Mouse (Mus musculus) small intestine, adult 2 months (tissue): ENCODE measurements around the gene Tmem176b. TPM values are rescaled to one million over a fixed set of nuclear protein-coding genes. Genes with fewer than 3 reads are reported as not detected.

Experiments used
- H3K27ac ChIP-seq: fragments of 200-500 bp; 2 replicates; pipeline ENCODE4 v1.5.1; 2012; ENCODE audit warnings: low read depth, low read length, control low read depth, inconsistent platforms; ENCODE audit not compliant: insufficient read depth
- H3K27me3 ChIP-seq: fragments of 200-500 bp; 2 replicates; pipeline ENCODE4 v1.6.1; 2012; ENCODE audit warnings: mild to moderate bottlenecking, moderate library complexity, low read length, inconsistent platforms; ENCODE audit not compliant: control insufficient read depth, insufficient read depth
- H3K36me3 ChIP-seq: fragments of 200-500 bp; 2 replicates; pipeline ENCODE4 v1.6.1; 2012; ENCODE audit warnings: mild to moderate bottlenecking, low read length, control low read depth, inconsistent platforms; ENCODE audit not compliant: control insufficient read depth, insufficient read depth
- H3K4me1 ChIP-seq: fragments of 200-500 bp; 2 replicates; pipeline ENCODE4 v1.6.1; 2012; ENCODE audit warnings: low read length, inconsistent platforms, mixed read lengths; ENCODE audit not compliant: control insufficient read depth, insufficient read depth, insufficient read length
- H3K4me3 ChIP-seq: fragments of 200-500 bp; 2 replicates; pipeline ENCODE4 v1.5.1; 2012; ENCODE audit warnings: low read depth, mild to moderate bottlenecking, control low read depth, inconsistent platforms, low read length, moderate library complexity
- CTCF ChIP-seq: fragments of 200-500 bp; IDR thresholded peaks from 2 replicates; pipeline ENCODE4 v1.5.1; 2012; ENCODE audit warnings: low read depth, mild to moderate bottlenecking, control low read depth, inconsistent platforms, low read length, moderate library complexity, mixed read lengths; ENCODE audit not compliant: insufficient replicate concordance, insufficient read length; ENCODE audit errors: extremely low read depth
- POLR2A ChIP-seq: fragments of 200-500 bp; IDR thresholded peaks from 2 replicates; pipeline ENCODE4 v1.6.1; 2012; ENCODE audit warnings: low read depth, mild to moderate bottlenecking, control low read depth, inconsistent platforms, low read length, moderate library complexity
- whole genome bisulfite sequencing: fragments of 180-500 bp; shearing (Covaris S2); methylation state at CpG from one replicate; pipeline ENCODE4 v1.1.7; 2018; 5-methylcytosine and 5-hydroxymethylcytosine counted together
- polyA plus RNA-seq: library from polyadenylated mRNA; depleted of rRNA; stranded (reverse); fragments of >200 nt; gene quantifications from 2 replicates; pipeline ENCODE4 v1.2.3, GENCODE M21; 2012

Tmem176b gene
- polyA plus RNA-seq, 1 experiment, result 211 TPM

DNA sequence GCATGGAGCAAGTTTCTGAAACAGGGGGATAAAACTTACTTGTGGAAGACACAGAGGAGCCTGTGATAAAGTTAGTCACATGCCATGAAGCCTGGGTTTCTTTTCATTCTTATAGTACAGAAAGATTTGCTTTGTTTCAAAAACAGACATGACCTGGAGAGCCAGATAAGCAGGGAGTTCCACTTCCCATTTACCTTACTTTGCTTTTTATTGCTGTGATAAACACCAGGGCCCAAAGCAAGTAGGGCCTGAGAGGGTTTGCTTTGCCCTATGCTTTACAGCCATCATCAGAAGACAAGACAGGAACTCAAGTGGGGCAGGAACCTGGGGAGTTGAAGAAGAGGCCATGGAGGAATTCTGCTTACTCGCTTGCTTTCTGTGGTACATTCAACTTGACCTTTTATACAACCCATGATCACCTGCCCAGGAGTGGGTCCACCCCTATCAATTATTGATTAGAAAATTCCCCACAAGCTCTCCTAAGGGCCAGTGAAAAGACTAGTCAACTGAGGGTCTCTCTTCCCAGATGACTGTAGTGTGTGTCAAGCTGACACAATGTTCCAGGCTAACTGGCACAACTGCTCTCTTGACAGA is 24.0 kb upstream of the Tmem176b start:
- Histone ChIP-seq H3K27me3 (no peaks in the 10 kb centered on the region), H3K36me3 (no peaks in the 10 kb centered on the region), H3K4me1 (peaks cover 30% of the 10 kb centered on the region), H3K4me3 (no peak overlapping the region), H3K27ac (peak overlapping the region; percentile 96)
- WGBS, result 35% methylated on average over 1 of the region's 1 CpGs
- TF ChIP-seq POLR2A, result no peak
- no peak for TF ChIP-seq CTCF

DNA sequence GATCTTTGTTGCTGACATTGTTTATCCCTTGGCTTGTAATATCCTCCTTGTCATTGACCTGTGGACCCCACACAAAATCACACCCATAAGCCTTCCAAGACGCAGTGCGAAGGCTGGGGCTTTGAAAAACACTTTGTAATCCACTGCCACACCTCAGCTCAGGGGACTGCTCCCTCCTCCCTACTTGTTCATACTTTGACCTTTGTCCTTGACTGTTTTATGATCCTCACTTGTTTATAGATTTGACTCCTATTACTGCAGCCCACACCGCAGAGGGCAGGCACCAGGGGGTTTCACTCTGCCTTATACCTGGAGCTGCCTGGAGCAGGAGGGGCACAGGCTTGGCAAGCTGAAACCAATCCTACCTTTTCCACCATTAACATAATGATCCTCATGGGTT is 23.4 kb upstream of the Tmem176b start:
- 23% methylated on average over 3 of the region's 3 CpGs for WGBS
- Histone ChIP-seq H3K4me1 (peaks cover 27% of the 10 kb centered on the region), H3K36me3 (no peaks in the 10 kb centered on the region), H3K27me3 (no peaks in the 10 kb centered on the region), H3K4me3 (no peak overlapping the region), H3K27ac (peak overlapping the region; percentile 96)
- TF ChIP-seq POLR2A, result no peak
- 0 out of 2 replicates have a peak, but pooled peaks have one; percentile 10 for TF ChIP-seq CTCF

DNA sequence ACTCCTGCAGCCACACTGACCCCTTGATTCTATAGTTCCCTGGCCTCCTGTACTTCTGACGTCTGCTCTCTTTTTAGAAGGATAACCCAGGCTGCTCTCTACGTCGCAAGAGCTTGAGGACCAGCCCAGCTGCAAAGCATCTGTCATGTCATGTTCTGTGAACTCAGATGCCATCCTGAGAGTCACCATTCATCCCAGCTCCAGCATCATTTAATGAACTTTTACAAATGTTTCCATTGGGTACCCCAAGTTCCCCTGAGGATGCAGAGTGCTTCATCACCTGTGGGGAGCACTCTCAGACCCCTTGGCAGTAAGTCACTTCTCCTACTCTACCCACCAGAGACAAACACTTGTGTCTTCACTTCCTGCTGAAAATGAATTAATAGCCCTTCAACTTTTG is 22.9 kb upstream of the Tmem176b start:
- no peaks in the 10 kb centered on the region for H3K27me3 ChIP-seq
- TF ChIP-seq CTCF (no peak), POLR2A (no peak)
- H3K4me1 ChIP-seq, result peaks cover 23% of the 10 kb centered on the region
- H3K36me3 ChIP-seq, result no peaks in the 10 kb centered on the region
- no peak overlapping the region for H3K4me3 ChIP-seq
- H3K27ac ChIP-seq, result peak overlapping the region; percentile 96
- 54% methylated on average over 3 of the region's 3 CpGs for WGBS

DNA sequence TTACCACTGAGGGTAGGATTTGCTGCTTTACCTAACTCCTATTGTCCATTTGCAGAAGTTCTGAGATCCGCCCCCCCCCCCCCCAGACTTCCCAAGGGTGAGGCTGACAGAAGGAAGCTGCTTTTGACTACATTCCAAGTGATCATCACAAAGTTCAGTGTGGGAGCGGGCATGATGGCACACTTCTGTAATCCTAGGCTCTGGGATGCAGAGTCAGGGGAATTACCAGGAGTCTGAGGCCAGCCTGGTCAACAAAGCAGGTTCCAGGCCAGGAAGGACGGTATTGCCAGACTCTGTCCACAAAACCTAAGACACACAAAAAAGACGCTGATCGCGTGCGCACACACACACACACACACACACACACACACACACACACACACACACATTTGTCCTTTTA is 22.2 kb upstream of the Tmem176b start:
- TF ChIP-seq POLR2A, result no peak
- TF ChIP-seq CTCF, result no peak
- H3K4me3 ChIP-seq, result no peak overlapping the region
- 49% methylated on average over 7 of the region's 7 CpGs for WGBS
- H3K27ac ChIP-seq, result peak overlapping the region; percentile 47
- H3K4me1 ChIP-seq, result peaks cover 18% of the 10 kb centered on the region
- no peaks in the 10 kb centered on the region for H3K36me3 ChIP-seq
- H3K27me3 ChIP-seq, result no peaks in the 10 kb centered on the region

DNA sequence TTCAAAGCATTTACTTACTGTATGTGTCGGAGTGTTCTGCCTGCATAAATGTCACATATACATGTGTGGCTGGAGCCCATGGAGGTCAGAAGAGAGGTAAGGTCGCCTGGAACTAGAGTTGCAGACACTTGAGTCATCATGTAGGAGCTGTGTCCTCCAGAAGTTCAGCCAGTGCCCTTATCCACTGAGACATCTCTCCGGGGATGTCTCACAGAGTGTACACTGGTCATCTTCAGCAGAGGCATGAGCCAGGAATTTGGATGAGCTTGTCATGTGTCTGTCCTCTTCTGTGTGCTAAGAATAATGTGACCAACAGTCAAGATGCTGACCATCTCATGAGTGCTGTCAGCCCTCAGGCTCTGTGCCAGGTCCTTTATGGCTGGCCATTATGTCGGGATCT is 21.5 kb upstream of the Tmem176b start:
- TF ChIP-seq CTCF (no peak), POLR2A (no peak)
- H3K27me3 ChIP-seq, result no peaks in the 10 kb centered on the region
- peaks cover 18% of the 10 kb centered on the region for H3K4me1 ChIP-seq
- no peak overlapping the region for H3K4me3 ChIP-seq
- 59% methylated on average over 4 of the region's 4 CpGs for WGBS
- no peaks in the 10 kb centered on the region for H3K36me3 ChIP-seq
- H3K27ac ChIP-seq, result peak overlapping the region; percentile 13; the same call in 1 of the 2 replicates

DNA sequence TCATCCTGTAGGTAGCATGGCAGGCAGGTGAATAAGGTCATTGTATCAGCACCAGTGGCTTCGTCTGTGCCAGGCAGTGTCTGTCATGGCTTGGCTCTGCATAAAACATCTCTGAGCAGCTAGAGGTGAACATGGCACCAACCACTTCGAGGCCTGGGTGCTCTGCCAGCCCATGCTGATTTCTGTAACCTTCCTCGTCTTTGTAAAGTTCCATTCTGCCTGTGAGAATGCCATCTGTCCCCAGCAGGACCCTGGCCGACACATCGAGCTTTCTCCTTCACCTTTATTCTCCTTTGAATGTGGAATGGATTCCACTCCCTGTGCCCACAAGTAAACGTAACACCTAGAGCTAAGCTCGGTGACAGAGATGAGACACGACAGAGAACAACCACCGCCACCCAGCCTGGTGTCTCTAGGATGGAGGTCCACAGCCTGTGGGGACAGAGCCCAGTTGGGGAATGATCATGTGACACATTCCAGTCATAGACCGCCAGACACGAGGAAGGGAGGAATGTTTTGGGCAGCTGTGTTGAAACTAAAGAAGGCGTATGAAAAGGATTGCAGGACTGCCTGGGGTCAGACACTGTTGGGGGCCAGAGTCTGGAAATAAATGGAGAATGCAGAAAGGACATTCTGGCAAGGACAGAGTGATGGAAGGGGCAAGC is 20.5 kb upstream of the Tmem176b start:
- TF ChIP-seq POLR2A, result no peak; the same call in 1 of the 2 replicates
- TF ChIP-seq CTCF, result no peak
- H3K27me3 ChIP-seq, result no peaks in the 10 kb centered on the region
- H3K36me3 ChIP-seq, result no peaks in the 10 kb centered on the region
- H3K27ac ChIP-seq, result peak overlapping the region; percentile 2; the same call in 1 of the 2 replicates
- H3K4me1 ChIP-seq, result peaks cover 18% of the 10 kb centered on the region
- 88% methylated on average over 12 of the region's 12 CpGs for WGBS
- no peak overlapping the region for H3K4me3 ChIP-seq

DNA sequence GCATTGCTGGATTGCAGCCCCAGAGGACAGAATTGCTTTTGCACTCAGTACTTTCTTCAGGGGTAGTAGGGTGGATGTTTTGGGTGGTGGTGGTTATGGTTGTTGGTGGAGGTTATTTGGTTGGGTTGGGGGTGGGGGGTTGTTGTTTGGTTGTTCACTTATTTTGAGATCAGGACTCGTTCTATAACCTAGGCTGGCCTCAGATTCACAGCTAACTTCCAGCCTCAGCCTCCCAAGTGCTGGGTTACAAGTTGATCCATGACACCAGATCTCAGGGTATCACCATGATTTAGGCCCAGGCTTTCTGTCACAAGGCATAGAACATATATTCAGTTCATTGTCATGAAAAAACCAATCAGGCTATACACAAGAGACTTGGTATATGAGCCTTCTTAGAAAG is 19.6 kb upstream of the Tmem176b start:
- TF ChIP-seq POLR2A, result no peak
- TF ChIP-seq CTCF, result no peak
- 97% methylated on average over 1 of the region's 1 CpGs for WGBS

More for the DNA sequence above, 19.6 kb upstream of the Tmem176b start:
- peak overlapping the region; percentile 30; the same call in 1 of the 2 replicates for H3K27ac ChIP-seq
- no peaks in the 10 kb centered on the region for H3K27me3 ChIP-seq
- H3K36me3 ChIP-seq, result no peaks in the 10 kb centered on the region
- peaks cover 18% of the 10 kb centered on the region for H3K4me1 ChIP-seq
- H3K4me3 ChIP-seq, result no peak overlapping the region
